Mouse (Mus musculus) liver, embryonic 16.5 days (tissue): ENCODE measurements around the gene Pla2g3. TPM values are rescaled to one million over a fixed set of nuclear protein-coding genes. Genes with fewer than 3 reads are reported as not detected.

Experiments
- ATAC-seq: fragments of 200-750 bp; cut with Nextera tagmentation; 2 replicates; pipeline ENCODE4 v1.8.0; 2017; ENCODE audit warnings: low read depth, mild to moderate bottlenecking, moderate number of reproducible peaks, moderate library complexity
- H3K27ac ChIP-seq: fragments of 300-500 bp; sonication (generic); 2 replicates; pipeline ENCODE4 v1.5.1; 2014; ENCODE audit warnings: mild to moderate bottlenecking, low read length
- H3K27me3 ChIP-seq: fragments of 300-500 bp; sonication (generic); 2 replicates; pipeline ENCODE4 v1.6.1; 2014; ENCODE audit warnings: low read depth, low read length, mixed read lengths; ENCODE audit not compliant: control insufficient read depth, insufficient read depth
- H3K36me3 ChIP-seq: fragments of 300-500 bp; sonication (generic); 2 replicates; pipeline ENCODE4 v1.6.1; 2014; ENCODE audit warnings: mild to moderate bottlenecking; ENCODE audit not compliant: control insufficient read depth, insufficient read depth
- H3K4me1 ChIP-seq: fragments of 300-500 bp; sonication (generic); 2 replicates; pipeline ENCODE4 v1.6.1; 2014; ENCODE audit warnings: low read depth, low read length, mixed read lengths; ENCODE audit not compliant: control insufficient read depth
- H3K4me2 ChIP-seq: fragments of 300-500 bp; sonication (generic); 2 replicates; pipeline ENCODE4 v1.6.1; 2014; ENCODE audit warnings: low read depth, low read length, mixed read lengths
- H3K4me3 ChIP-seq: fragments of 300-500 bp; sonication (generic); 2 replicates; pipeline ENCODE4 v1.5.1; 2014; ENCODE audit warnings: low read depth, mild to moderate bottlenecking, low read length
- H3K9ac ChIP-seq: fragments of 300-500 bp; sonication (generic); 2 replicates; pipeline ENCODE4 v1.6.1; 2014; ENCODE audit warnings: low read depth, low read length
- H3K9me3 ChIP-seq: fragments of 300-500 bp; sonication (generic); replicated peaks from 2 replicates; pipeline ENCODE4 v1.6.1; 2016; ENCODE audit warnings: low read length; ENCODE audit not compliant: control insufficient read depth
- WGBS: fragments of 180-500 bp; shearing (Covaris S2); extraction: QIAGEN DNeasy Blood & Tissue Kit; methylation state at CpG from one replicate; pipeline ENCODE4 v1.1.7; 2014; ENCODE audit not compliant: insufficient replicate concordance; 5-methylcytosine and 5-hydroxymethylcytosine counted together
- polyA plus RNA-seq: library from polyadenylated mRNA; unstranded; fragments of >200 nt; fragmentation: Nextera tagmentation; extraction: Ambion mirVana; gene quantifications from 2 replicates; pipeline ENCODE4 v1.2.1, GENCODE M21; 2015

The Pla2g3 gene
- 0.09 and 0.12 TPM in 2 replicates for polyA plus RNA-seq

- no peak for ATAC-seq
- Histone ChIP-seq H3K4me2 (no peak within 1 kb of the TSS), H3K4me3 (no peak within 1 kb of the TSS), H3K9me3 (no peaks in the 10 kb centered on the region), H3K27me3 (no peaks in the 10 kb centered on the region), H3K36me3 (no peaks in the 10 kb centered on the region), H3K4me1 (no peaks in the 10 kb centered on the region), H3K9ac (no peak within 1 kb of the TSS), H3K27ac (no peak within 1 kb of the TSS)
- WGBS, result 36% methylated on average over 11 of the region's 11 CpGs
These were observed at the start of gene Pla2g3 for GRCm38 (mm10) chr11:3487952-3488570. Gene Pla2g3, plus strand, starts transcription at chr11:3488284.

GRCm38 (mm10) chr11:3441696-3442443 lies 46.2 kb upstream of the Pla2g3 start:
- ATAC-seq, result no peak
- no peaks in the 10 kb centered on the region for H3K9me3 ChIP-seq
- H3K27me3 ChIP-seq, result no peaks in the 10 kb centered on the region
- H3K9ac ChIP-seq, result no peak overlapping the region
- no peaks in the 10 kb centered on the region for H3K36me3 ChIP-seq
- no peak overlapping the region for H3K4me3 ChIP-seq
- H3K27ac ChIP-seq, result no peak overlapping the region
- H3K4me1 ChIP-seq, result no peaks in the 10 kb centered on the region; the same call in 1 of the 2 replicates
- H3K4me2 ChIP-seq, result no peak overlapping the region

GRCm38 (mm10) chr11:3442677-3443076 lies 45.4 kb upstream of the Pla2g3 start:
- H3K9me3 ChIP-seq, result no peaks in the 10 kb centered on the region
- no peak overlapping the region for H3K9ac ChIP-seq
- no peak overlapping the region for H3K27ac ChIP-seq
- ATAC-seq, result no peak
- H3K4me3 ChIP-seq, result no peak overlapping the region
- no peaks in the 10 kb centered on the region for H3K27me3 ChIP-seq
- H3K36me3 ChIP-seq, result no peaks in the 10 kb centered on the region; the same call in 1 of the 2 replicates
- H3K4me1 ChIP-seq, result no peaks in the 10 kb centered on the region; the same call in 1 of the 2 replicates
- 52% methylated on average over 4 of the region's 4 CpGs for WGBS
- no peak overlapping the region for H3K4me2 ChIP-seq

GRCm38 (mm10) chr11:3443091-3443490 lies 45.0 kb upstream of the Pla2g3 start:
- Histone ChIP-seq H3K27me3 (no peaks in the 10 kb centered on the region), H3K4me3 (no peak overlapping the region), H3K27ac (no peak overlapping the region), H3K9me3 (no peaks in the 10 kb centered on the region), H3K9ac (no peak overlapping the region), H3K4me1 (no peaks in the 10 kb centered on the region; the same call in 1 of the 2 replicates), H3K36me3 (no peaks in the 10 kb centered on the region; the same call in 1 of the 2 replicates), H3K4me2 (no peak overlapping the region)
- WGBS, result 80% methylated on average over 2 of the region's 2 CpGs
- ATAC-seq, result no peak

- no peaks in the 10 kb centered on the region; the same call in 1 of the 2 replicates for H3K36me3 ChIP-seq
- no peak overlapping the region for H3K4me3 ChIP-seq
- no peaks in the 10 kb centered on the region for H3K27me3 ChIP-seq
- H3K9me3 ChIP-seq, result no peaks in the 10 kb centered on the region
- ATAC-seq, result no peak
- no peak overlapping the region for H3K4me2 ChIP-seq
- no peaks in the 10 kb centered on the region; the same call in 1 of the 2 replicates for H3K4me1 ChIP-seq
- H3K27ac ChIP-seq, result no peak overlapping the region
- H3K9ac ChIP-seq, result no peak overlapping the region
- 32% methylated on average over 8 of the region's 8 CpGs for WGBS
These were observed 43.2 kb upstream of the Pla2g3 start for GRCm38 (mm10) chr11:3444875-3445274.

- Histone ChIP-seq H3K4me3 (peak overlapping the region; percentile 89), H3K27me3 (no peaks in the 10 kb centered on the region), H3K9me3 (no peaks in the 10 kb centered on the region), H3K36me3 (no peaks in the 10 kb centered on the region; the same call in 1 of the 2 replicates), H3K4me2 (peak overlapping the region; percentile 99), H3K4me1 (peaks cover 13% of the 10 kb centered on the region), H3K27ac (peak overlapping the region; percentile 87), H3K9ac (peak overlapping the region; percentile 89)
- ATAC-seq, result peak; percentile 23
- WGBS, result under 1% methylated on average over 20 of the region's 20 CpGs
These were observed 36.4 kb upstream of the Pla2g3 start for GRCm38 (mm10) chr11:3451701-3452163.

- WGBS, result 0% methylated on average over 45 of the region's 45 CpGs
- Histone ChIP-seq H3K9ac (peak within 1 kb of the TSS; percentile 89), H3K27me3 (no peaks in the 10 kb centered on the region), H3K27ac (peak within 1 kb of the TSS; percentile 87), H3K9me3 (no peaks in the 10 kb centered on the region), H3K4me1 (peaks cover 13% of the 10 kb centered on the region), H3K4me3 (peak within 1 kb of the TSS; percentile 89), H3K4me2 (peak within 1 kb of the TSS; percentile 99), H3K36me3 (no peaks in the 10 kb centered on the region; the same call in 1 of the 2 replicates)
- ATAC-seq, result peak; percentile 99
These were observed 35.9 kb upstream of the Pla2g3 start, which contains the start of gene Rnf185 for GRCm38 (mm10) chr11:3452167-3452639. Gene Rnf185, minus strand, starts transcription at chr11:3452363.

GRCm38 (mm10) chr11:3452769-3453168 lies 35.3 kb upstream of the Pla2g3 start:
- 0% methylated on average over 9 of the region's 9 CpGs for WGBS
- Histone ChIP-seq H3K27ac (peak overlapping the region; percentile 87), H3K9ac (peak overlapping the region; percentile 70), H3K4me1 (peaks cover 16% of the 10 kb centered on the region), H3K36me3 (no peaks in the 10 kb centered on the region), H3K9me3 (no peaks in the 10 kb centered on the region), H3K27me3 (no peaks in the 10 kb centered on the region), H3K4me3 (peak overlapping the region; percentile 89), H3K4me2 (peak overlapping the region; percentile 99)
- ATAC-seq, result no peak

- H3K9me3 ChIP-seq, result no peaks in the 10 kb centered on the region
- ATAC-seq, result no peak
- H3K9ac ChIP-seq, result no peak overlapping the region
- no peaks in the 10 kb centered on the region for H3K27me3 ChIP-seq
- H3K4me2 ChIP-seq, result peak overlapping the region; percentile 99
- 68% methylated on average over 6 of the region's 6 CpGs for WGBS
- no peak overlapping the region for H3K27ac ChIP-seq
- no peaks in the 10 kb centered on the region for H3K36me3 ChIP-seq
- H3K4me1 ChIP-seq, result peaks cover 16% of the 10 kb centered on the region
- peak overlapping the region; percentile 89; the same call in 1 of the 2 replicates for H3K4me3 ChIP-seq
These were observed 34.6 kb upstream of the Pla2g3 start for GRCm38 (mm10) chr11:3453467-3453866.
